ENCODE assay signal across 8 mouse cellular contexts in the genomic region with DNA sequence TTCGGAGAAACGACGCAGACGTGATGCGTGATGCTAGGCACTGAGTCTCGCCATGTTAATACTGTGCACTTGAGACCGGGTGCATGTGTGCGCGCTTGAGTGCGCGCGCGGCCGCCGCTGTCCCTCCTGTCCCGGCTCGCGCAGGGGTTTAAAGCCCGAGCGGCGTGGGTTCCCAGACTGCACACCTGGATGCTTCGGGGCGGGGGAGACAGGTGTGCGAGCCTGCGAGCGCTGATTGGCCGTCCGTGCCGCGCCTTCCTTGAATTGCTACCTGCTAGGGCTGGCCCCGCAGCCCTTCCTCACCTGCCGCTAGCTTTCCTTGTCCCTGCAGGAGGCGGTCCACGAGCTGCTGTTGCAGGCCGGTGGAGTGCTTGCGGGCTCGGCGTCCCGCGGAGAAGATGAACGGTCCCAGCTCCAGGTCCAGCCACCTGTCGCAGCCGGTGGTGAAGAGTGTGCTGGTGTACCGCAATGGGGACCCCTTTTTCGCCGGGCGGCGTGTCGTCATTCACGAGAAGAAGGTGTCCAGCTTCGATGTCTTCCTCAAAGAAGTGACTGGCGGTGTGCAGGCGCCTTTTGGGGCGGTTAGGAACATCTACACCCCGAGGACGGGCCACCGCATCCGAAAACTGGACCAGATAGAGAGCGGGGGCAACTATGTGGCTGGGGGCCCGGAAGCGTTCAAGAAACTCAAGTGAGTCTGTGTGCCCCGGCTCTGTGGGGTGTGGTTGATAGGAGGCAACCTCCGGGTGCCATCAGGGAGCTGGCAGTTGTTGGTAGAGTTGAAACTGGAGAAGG. TPM values are rescaled to one million over a fixed set of nuclear protein-coding genes. Genes with fewer than 3 reads are reported as not detected.
DNase-seq lines count a peak whose midpoint lies in the region; ATAC-seq and TF ChIP-seq lines count a peak whose summit lies in the region.

A gene (plus strand): TSS at position 132 of the 795 bp plus-strand sequence.

- no peak for ATAC-seq in erythroblast, adult 5-6 weeks (replicated peaks; ENCODE audit: low FRiP score, poor library complexity, severe bottlenecking)
- ATAC-seq in limb, embryonic 14.5 days (ENCODE audit: low FRiP score, low read depth) = peak; percentile 63; the same call in 1 of the 2 replicates
- ATAC-seq in midbrain, embryonic 14.5 days (ENCODE audit: low FRiP score, low TSS enrichment) = peak; percentile 73

- no peaks in the 10 kb centered on the region for H3K4me1 ChIP-seq in erythroblast, embryonic 14.5 days (ENCODE audit: control insufficient read depth)
- H3K4me1 ChIP-seq in embryonic facial prominence, embryonic 10.5 days = peaks cover 18% of the 10 kb centered on the region
- peaks cover 7% of the 10 kb centered on the region; the same call in 1 of the 2 replicates for H3K4me1 ChIP-seq in limb, embryonic 14.5 days (ENCODE audit: control insufficient read depth, insufficient read depth, low read length)
- peaks cover 21% of the 10 kb centered on the region for H3K4me1 ChIP-seq in midbrain, embryonic 14.5 days (ENCODE audit: control insufficient read depth, insufficient read depth, low read length)

- 4% methylated on average over 63 of the region's 63 CpGs for WGBS in embryonic facial prominence, embryonic 10.5 days
- WGBS in limb, embryonic 14.5 days = 4% methylated on average over 57 of the region's 63 CpGs
- WGBS in midbrain, embryonic 14.5 days = 3% methylated on average over 63 of the region's 63 CpGs

- H3K9ac ChIP-seq in limb, embryonic 14.5 days (ENCODE audit: low read depth, low read length, severe bottlenecking) = peak within 1 kb of the TSS; percentile 46
- H3K9ac ChIP-seq in midbrain, embryonic 14.5 days (replicated peaks; ENCODE audit: low read length) = peak within 1 kb of the TSS; percentile 45

- peak within 1 kb of the TSS; percentile 40; the same call in 1 of the 2 replicates for H3K27ac ChIP-seq in embryonic facial prominence, embryonic 10.5 days (replicated peaks)
- H3K27ac ChIP-seq in limb, embryonic 14.5 days (replicated peaks; ENCODE audit: low read depth, low read length) = no peak within 1 kb of the TSS
- 0 out of 2 replicates have a peak within 1 kb of the TSS, but pooled peaks have one; percentile 26 for H3K27ac ChIP-seq in midbrain, embryonic 14.5 days (replicated peaks; ENCODE audit: low read depth, low read length)

- H3K27me3 ChIP-seq in erythroblast, embryonic 14.5 days (ENCODE audit: control insufficient read depth) = peaks cover 42% of the 10 kb centered on the region
- H3K27me3 ChIP-seq in embryonic facial prominence, embryonic 10.5 days (replicated peaks; ENCODE audit: low read depth, poor library complexity, severe bottlenecking) = peaks cover 57% of the 10 kb centered on the region
- peaks cover 31% of the 10 kb centered on the region for H3K27me3 ChIP-seq in limb, embryonic 14.5 days (ENCODE audit: control insufficient read depth, insufficient read depth, low read length)
- H3K27me3 ChIP-seq in midbrain, embryonic 14.5 days (ENCODE audit: control insufficient read depth, insufficient read depth, low read length) = peaks cover 21% of the 10 kb centered on the region; the same call in 1 of the 2 replicates

- no peaks in the 10 kb centered on the region for H3K9me3 ChIP-seq in erythroblast, embryonic 14.5 days (ENCODE audit: control insufficient read depth, low read length)
- peaks cover 14% of the 10 kb centered on the region; the same call in 1 of the 2 replicates for H3K9me3 ChIP-seq in embryonic facial prominence, embryonic 10.5 days
- no peaks in the 10 kb centered on the region for H3K9me3 ChIP-seq in limb, embryonic 14.5 days (ENCODE audit: control insufficient read depth, low read length)
- no peaks in the 10 kb centered on the region for H3K9me3 ChIP-seq in midbrain, embryonic 14.5 days (ENCODE audit: control insufficient read depth, low read length)

- H3K4me2 ChIP-seq in limb, embryonic 14.5 days (replicated peaks; ENCODE audit: low read depth, low read length, severe bottlenecking) = peak within 1 kb of the TSS; percentile 88
- H3K4me2 ChIP-seq in midbrain, embryonic 14.5 days (ENCODE audit: low read length) = peak within 1 kb of the TSS; percentile 93

- peak; percentile 34 for DNase-seq in ES-CJ7 (ENCODE audit: low read depth, low spot score)
- DNase-seq in embryonic facial prominence, embryonic 10.5 days (ENCODE audit: low spot score) = peak; percentile 50
- peak; percentile 20 for DNase-seq in induced T-regulatory cell, adult 2 months (ENCODE audit: low read depth)
- peak; percentile 16 for DNase-seq in limb, embryonic 14.5 days (ENCODE audit: low spot score)
- DNase-seq in midbrain, embryonic 14.5 days = peak; percentile 67
- DNase-seq in urinary bladder, postnatal 25 days (ENCODE audit: low spot score) = peak; percentile 4

- no peaks in the 10 kb centered on the region for H3K36me3 ChIP-seq in erythroblast, embryonic 14.5 days (ENCODE audit: control insufficient read depth)
- H3K36me3 ChIP-seq in embryonic facial prominence, embryonic 10.5 days (replicated peaks) = no peaks in the 10 kb centered on the region
- no peaks in the 10 kb centered on the region for H3K36me3 ChIP-seq in limb, embryonic 14.5 days (ENCODE audit: control insufficient read depth, insufficient read depth, low read length)
- H3K36me3 ChIP-seq in midbrain, embryonic 14.5 days (ENCODE audit: control insufficient read depth, insufficient read depth, low read length) = no peaks in the 10 kb centered on the region

- peak within 1 kb of the TSS; percentile 14 for H3K4me3 ChIP-seq in erythroblast, embryonic 14.5 days (replicated peaks)
- peak within 1 kb of the TSS; percentile 63 for H3K4me3 ChIP-seq in embryonic facial prominence, embryonic 10.5 days
- H3K4me3 ChIP-seq in limb, embryonic 14.5 days (replicated peaks; ENCODE audit: low read length) = peak within 1 kb of the TSS; percentile 46
- peak within 1 kb of the TSS; percentile 54 for H3K4me3 ChIP-seq in midbrain, embryonic 14.5 days (replicated peaks; ENCODE audit: low read depth, low read length)

- TF ChIP-seq POLR2A in limb, embryonic 14.5 days (IDR thresholded peaks at IDR 0.05; ENCODE audit: borderline replicate concordance, extremely low read depth, insufficient read depth, insufficient read length) = no peak

RNA-seq across cellular contexts. Expression of the gene that starts here (rescaled TPM):
- not detected in 2 replicates for polyA plus RNA-seq in erythroblast, embryonic 14.5 days (2012)
- total RNA-seq in erythroblast, adult 5-6 weeks (2015; ENCODE audit: low replicate concordance) = not detected in 2 replicates
- 0.14 TPM in 1 of 2 replicates, not detected in the other for total RNA-seq in erythroblast, adult 5-6 weeks (2017; ENCODE audit: low replicate concordance)
- polyA plus RNA-seq in embryonic facial prominence, embryonic 10.5 days (2016; fragmentation: Nextera tagmentation; extraction: Ambion mirVana) = 2.4 and 3.5 TPM in 2 replicates
- 0.51 and 0.82 TPM in 2 replicates for polyA plus RNA-seq in limb, embryonic 14.5 days (2012; rRNA removed)
- polyA plus RNA-seq in limb, embryonic 14.5 days (2014; fragmentation: Nextera tagmentation; extraction: Ambion mirVana) = 0.84 and 0.97 TPM in 2 replicates
- 4.3 and 5.1 TPM in 2 replicates for polyA plus RNA-seq in midbrain, embryonic 14.5 days (2014; fragmentation: Nextera tagmentation; extraction: Ambion mirVana)

Comparison
In these comparisons a context has a peak if more than half of its experiments do, and no peak if none do; other contexts are left out.
1. Peak in DNase-seq, ATAC-seq, H3K4me3 ChIP-seq, H3K9ac ChIP-seq and H3K4me2 ChIP-seq in limb, embryonic 14.5 days; RNA of the gene not detected or under 1 TPM.
2. DNase-seq: peak in every context shown above with its lines; median percentile 67 in midbrain, embryonic 14.5 days; 50 in embryonic facial prominence, embryonic 10.5 days; 34 in ES-CJ7; 20 in induced T-regulatory cell, adult 2 months; 16 in limb, embryonic 14.5 days; 4 in urinary bladder, postnatal 25 days.